Mouse (Mus musculus) ovary, adult 2 months (tissue): Measurements from ENCODE around the gene Zdhhc14. TPM values are rescaled to one million over a fixed set of nuclear protein-coding genes. Genes with fewer than 3 reads are reported as not detected.

Experiments
- polyA plus RNA-seq: library from polyadenylated mRNA; depleted of rRNA; stranded (reverse); fragments of >200 nt; gene quantifications from 2 replicates; pipeline ENCODE4 v1.2.3, GENCODE M21; 2012; rRNA removed

Zdhhc14 gene
- 3.4 and 4.5 TPM in 2 replicates for polyA plus RNA-seq

DNA sequence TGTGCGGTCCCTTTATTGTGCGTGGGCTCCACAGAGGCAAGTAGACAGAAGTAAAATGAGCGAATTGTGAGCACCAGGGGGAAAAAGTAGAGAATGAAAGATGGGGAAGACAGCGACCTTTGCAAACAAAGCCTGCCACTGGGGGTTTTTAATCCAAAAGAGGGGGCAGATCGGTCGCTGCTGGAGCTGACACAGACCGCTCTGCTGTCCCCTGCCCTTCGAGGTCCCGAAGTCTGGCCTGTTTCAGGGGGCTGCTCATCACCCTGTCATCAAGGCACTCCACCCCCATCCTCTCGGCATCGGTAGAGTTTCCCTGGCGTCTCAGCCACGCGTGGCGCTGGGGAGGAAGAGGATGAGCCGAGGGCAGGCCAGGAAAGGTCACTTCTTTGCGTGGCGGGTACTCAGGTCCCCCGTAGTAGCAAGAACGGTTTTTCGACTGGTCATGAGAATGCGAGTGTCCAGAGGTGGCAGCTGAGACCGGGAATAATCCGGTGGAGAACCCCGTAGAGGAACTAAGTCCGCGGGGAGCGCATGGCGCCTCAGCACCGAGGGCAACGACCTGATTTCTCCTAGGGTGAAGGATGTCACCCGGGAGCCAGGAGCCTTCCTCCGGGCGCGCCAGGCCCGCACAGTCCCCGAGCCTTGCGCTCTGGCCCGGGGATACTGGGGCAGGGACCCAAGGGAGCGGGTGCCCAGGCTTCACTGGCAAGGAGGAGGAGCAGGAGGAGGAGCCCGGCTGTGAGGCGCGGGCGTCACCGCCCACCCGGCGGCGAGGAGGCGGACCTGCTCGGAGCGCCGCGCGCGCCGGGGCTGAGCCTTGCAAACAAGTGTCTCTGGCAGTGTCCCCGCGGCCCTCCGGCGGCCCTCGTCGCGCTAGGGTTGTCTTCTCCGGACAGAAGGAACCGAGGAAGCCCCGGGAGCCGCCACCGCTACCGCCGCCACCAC, at the start of gene Zdhhc14:
Gene Zdhhc14 (plus strand): TSS at position 757 of the 945 bp plus-strand sequence.

Other genes starting within 250 kb of the Zdhhc14 start
- 0.37 and 0.43 TPM in 2 replicates for gene Ldhal6b, start 73.8 kb upstream of the Zdhhc14 start, polyA plus RNA-seq
- 3.9 and 5.4 TPM in 2 replicates for gene Tmem242, start 52.3 kb upstream of the Zdhhc14 start, polyA plus RNA-seq